In the genomic region with DNA sequence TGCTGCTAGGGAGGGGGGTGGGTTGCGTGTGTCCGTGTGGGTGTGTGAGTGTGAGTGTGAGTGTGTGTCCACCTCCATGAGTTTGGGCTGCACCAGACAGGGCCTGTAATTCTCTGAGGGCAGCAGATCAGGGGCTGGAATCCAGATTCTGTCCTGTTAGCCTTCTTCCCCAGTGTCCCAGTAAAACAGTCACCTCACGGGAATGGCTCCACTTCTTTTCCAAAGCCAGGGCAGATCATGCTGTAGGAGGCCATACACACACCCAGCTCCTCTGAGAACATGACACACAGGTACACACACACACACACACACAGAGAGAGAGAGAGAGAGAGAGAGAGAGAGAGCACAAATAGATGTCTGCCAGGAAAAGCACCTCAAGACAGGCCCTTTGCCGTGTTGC, we compare ENCODE assay signal across 9 mouse cellular contexts. TPM values are rescaled to one million over a fixed set of nuclear protein-coding genes. Genes with fewer than 3 reads are reported as not detected.
DNase-seq lines count a peak whose midpoint lies in the region; ATAC-seq and TF ChIP-seq lines count a peak whose summit lies in the region.
"Had no signal": no experiment of that assay in that cellular context is flagged by ENCODE, and none has a peak within 500 bp of the region (broad histone marks: within the 10 kb centered on the region; RNA-seq: fewer than 3 reads in every experiment).

No protein-coding gene starts in this region.

- peak overlapping the region; percentile 68 for H3K4me2 ChIP-seq in lung, postnatal 0 days (replicated peaks; ENCODE audit: low read depth, low read length)
- H3K4me2 ChIP-seq in limb, embryonic 13.5 days (replicated peaks): peak overlapping the region; percentile 96
- H3K4me2 ChIP-seq in stomach, embryonic 15.5 days: peak overlapping the region; percentile 92

- no peak overlapping the region for H3K27ac ChIP-seq in lung, postnatal 0 days (ENCODE audit: low read length)
- H3K27ac ChIP-seq in limb, embryonic 13.5 days: no peak overlapping the region
- no peak overlapping the region for H3K27ac ChIP-seq in stomach, embryonic 15.5 days

- no peaks in the 10 kb centered on the region for H3K36me3 ChIP-seq in lung, postnatal 0 days (ENCODE audit: insufficient read depth, low read length)
- no peaks in the 10 kb centered on the region for H3K36me3 ChIP-seq in limb, embryonic 13.5 days
- H3K36me3 ChIP-seq in stomach, embryonic 15.5 days: no peaks in the 10 kb centered on the region

- H3K27me3 ChIP-seq in lung, postnatal 0 days (replicated peaks; ENCODE audit: insufficient read depth, low read length): peaks cover 11% of the 10 kb centered on the region
- H3K27me3 ChIP-seq in limb, embryonic 13.5 days: peaks cover 87% of the 10 kb centered on the region
- peaks cover 28% of the 10 kb centered on the region for H3K27me3 ChIP-seq in stomach, embryonic 15.5 days (replicated peaks)

- no peak for TF ChIP-seq CTCF in lung, postnatal 0 days (IDR thresholded peaks at IDR 0.05)

- peak; percentile 68 for DNase-seq in cerebellum, adult 9-10 months
- no peak for DNase-seq in cerebellum, adult 11-12 months
- DNase-seq in lung, postnatal 0 days (ENCODE audit: low spot score): no peak
- no peak for DNase-seq in lung, postnatal 10 days
- no peak for DNase-seq in embryo, embryonic 11 days
- no peak for DNase-seq in adrenal gland, postnatal 14 days

- ATAC-seq in lung, postnatal 0 days: no peak
- no peak for ATAC-seq in limb, embryonic 13.5 days (ENCODE audit: low FRiP score, low read depth)
- no peak for ATAC-seq in stomach, embryonic 15.5 days (ENCODE audit: insufficient read depth, low FRiP score, low read depth)

- WGBS in lung, postnatal 0 days: 43% methylated on average over 3 of the region's 4 CpGs
- 43% methylated on average over 4 of the region's 4 CpGs for WGBS in limb, embryonic 13.5 days
- 37% methylated on average over 4 of the region's 4 CpGs for WGBS in stomach, embryonic 15.5 days

- peak overlapping the region; percentile 43 for H3K4me3 ChIP-seq in lung, postnatal 0 days (ENCODE audit: low read depth, low read length)
- H3K4me3 ChIP-seq in limb, embryonic 13.5 days: peak overlapping the region; percentile 46
- H3K4me3 ChIP-seq in stomach, embryonic 15.5 days (replicated peaks): peak overlapping the region; percentile 47

- no peak for TF ChIP-seq EP300 in lung, postnatal 0 days (IDR thresholded peaks at IDR 0.05)

- H3K4me1 ChIP-seq in lung, postnatal 0 days (ENCODE audit: insufficient read depth, low read depth, low read length): peaks cover 9% of the 10 kb centered on the region
- peaks cover 20% of the 10 kb centered on the region for H3K4me1 ChIP-seq in limb, embryonic 13.5 days
- peaks cover 30% of the 10 kb centered on the region for H3K4me1 ChIP-seq in stomach, embryonic 15.5 days

- no peaks in the 10 kb centered on the region for H3K9me3 ChIP-seq in lung, postnatal 0 days (ENCODE audit: low read length)
- no peaks in the 10 kb centered on the region for H3K9me3 ChIP-seq in limb, embryonic 13.5 days
- H3K9me3 ChIP-seq in stomach, embryonic 15.5 days: no peaks in the 10 kb centered on the region

- no peak overlapping the region for H3K9ac ChIP-seq in lung, postnatal 0 days (replicated peaks; ENCODE audit: low read depth)
- H3K9ac ChIP-seq in limb, embryonic 13.5 days: no peak overlapping the region
- no peak overlapping the region for H3K9ac ChIP-seq in stomach, embryonic 15.5 days

RNA-seq across cellular contexts. Expression of a gene that starts 1.1 kb away (rescaled TPM):
- 28.6 and 35.7 TPM in 2 replicates for polyA plus RNA-seq in lung, postnatal 0 days (2015; fragmentation: Nextera tagmentation; extraction: Ambion mirVana)
- 0.49 and 0.66 TPM in 2 replicates for polyA plus RNA-seq in limb, embryonic 13.5 days (2015; fragmentation: Nextera tagmentation; extraction: Ambion mirVana)
- polyA plus RNA-seq in stomach, embryonic 15.5 days (2015; fragmentation: Nextera tagmentation; extraction: Ambion mirVana): 13.5 and 15.3 TPM in 2 replicates
- 678 and 701 TPM in 2 replicates for total RNA-seq in adrenal gland, postnatal 14 days (2021)
- total RNA-seq: neutrophil, adult 5-6 weeks had no signal

RNA-seq across cellular contexts. Expression of a gene that starts 43.4 kb away (rescaled TPM):
- 0.26 TPM in 1 of 2 replicates, not detected in the other for polyA plus RNA-seq in lung, postnatal 0 days (2015; fragmentation: Nextera tagmentation; extraction: Ambion mirVana)
- polyA plus RNA-seq in limb, embryonic 13.5 days (2015; fragmentation: Nextera tagmentation; extraction: Ambion mirVana): 0.25 and 0.26 TPM in 2 replicates
- polyA plus RNA-seq in stomach, embryonic 15.5 days (2015; fragmentation: Nextera tagmentation; extraction: Ambion mirVana): not detected in 2 replicates
- total RNA-seq in adrenal gland, postnatal 14 days (2021): 1.0 and 1.4 TPM in 2 replicates
- total RNA-seq: neutrophil, adult 5-6 weeks had no signal

RNA-seq across cellular contexts. Expression of a gene that starts 58.7 kb away (rescaled TPM):
- polyA plus RNA-seq in lung, postnatal 0 days (2015; fragmentation: Nextera tagmentation; extraction: Ambion mirVana): 30.1 and 34.5 TPM in 2 replicates
- 27.4 and 27.5 TPM in 2 replicates for polyA plus RNA-seq in limb, embryonic 13.5 days (2015; fragmentation: Nextera tagmentation; extraction: Ambion mirVana)
- 26.8 and 27.9 TPM in 2 replicates for polyA plus RNA-seq in stomach, embryonic 15.5 days (2015; fragmentation: Nextera tagmentation; extraction: Ambion mirVana)
- total RNA-seq in adrenal gland, postnatal 14 days (2021): 33.9 and 38.9 TPM in 2 replicates
